21 mouse cellular contexts compared by ENCODE assay signal in genomic region chr17:26703671-26704070, GRCm38 (mm10). TPM values are rescaled to one million over a fixed set of nuclear protein-coding genes. Genes with fewer than 3 reads are reported as not detected.
DNase-seq lines count a peak whose midpoint lies in the region; ATAC-seq lines count a peak whose summit lies in the region.
"Had no signal": no experiment of that assay in that cellular context is flagged by ENCODE, and none has a peak within 500 bp of the region (broad histone marks: within the 10 kb centered on the region; RNA-seq: fewer than 3 reads in every experiment).

No protein-coding gene starts in this region.

- no peak for ATAC-seq in cerebellum, adult (ENCODE audit: insufficient number of reproducible peaks, low FRiP score, low TSS enrichment)
- no peak for ATAC-seq in frontal cortex, adult (ENCODE audit: low TSS enrichment)
- ATAC-seq: forebrain, embryonic 14.5 days; inflammation-experienced regulatory T-cells, adult 6 months; midbrain, embryonic 16.5 days had no signal

- DNase-seq in cerebellum, adult 11-12 months: peak; percentile 71
- peak; percentile 76 to 77 for DNase-seq in cerebellum, adult 18-20 months
- DNase-seq in cerebellum, postnatal 10 days: peak; percentile 51 to 52
- DNase-seq in urinary bladder, postnatal 36 days (ENCODE audit: low spot score in 2 of 2): no peak
- no peak for DNase-seq in heart, postnatal 25 days (ENCODE audit: low spot score)
- DNase-seq: adrenal gland, postnatal 25 days; embryo, embryonic 11 days; gastrocnemius, adult 2 months; gastrocnemius, postnatal 36 days; heart, adult 18-20 months; kidney, adult 11 months; kidney, postnatal 36 days; layer of hippocampus, postnatal 36 days; lung, embryonic 14.5 days; lung, postnatal 14 days; right cerebral cortex, postnatal 25 days had no signal

- intact Hi-C loops in heart, postnatal 25 days (cut with DNase I): no loop called here

RNA-seq across cellular contexts. Expression of gene Crebrf, which starts 11.8 kb away (rescaled TPM):
- total RNA-seq in heart, postnatal 25 days (2021): 10 to 100 TPM; 65.4 to 72.4 TPM

RNA-seq across cellular contexts. Expression of gene Atp6v0e, which starts 40.6 kb away (rescaled TPM):
- 10 to 100 TPM; 64.5 to 66.4 TPM for total RNA-seq in heart, postnatal 25 days (2021)

Comparison
In these comparisons a context has a peak if more than half of its experiments do, and no peak if none do; other contexts are left out.
1. DNase-seq: peak in cerebellum, adult 11-12 months (single experiment), cerebellum, adult 18-20 months (2 of 2) and cerebellum, postnatal 10 days (2 of 2); none in urinary bladder, postnatal 36 days (0 of 2) and heart, postnatal 25 days (single experiment).